Mouse (Mus musculus): Measurements from ENCODE around the gene Lrrn2. TPM values are rescaled to one million over a fixed set of nuclear protein-coding genes. Genes with fewer than 3 reads are reported as not detected.

Gene Lrrn2
- polyA plus RNA-seq, 1 experiment, result not detected

GRCm38 (mm10) chr1:132850809-132851208 lies 29.3 kb upstream of the Lrrn2 start:
- H3K4me3 ChIP-seq (replicated peaks), result no peak overlapping the region
- H3K27me3 ChIP-seq (ENCODE audit: control insufficient read depth), result no peaks in the 10 kb centered on the region
- H3K4me1 ChIP-seq (ENCODE audit: control insufficient read depth), result no peaks in the 10 kb centered on the region
- TF ChIP-seq GATA1 (IDR thresholded peaks at IDR 0.05; ENCODE audit: low read length), result no peak
- TF ChIP-seq TAL1 (IDR thresholded peaks at IDR 0.05; ENCODE audit: low read length), result no peak
- no peaks in the 10 kb centered on the region for H3K36me3 ChIP-seq (ENCODE audit: control insufficient read depth)
- peaks cover 5% of the 10 kb centered on the region for H3K9me3 ChIP-seq (ENCODE audit: control insufficient read depth, low read length)

GRCm38 (mm10) chr1:132851296-132851695 lies 28.8 kb upstream of the Lrrn2 start:
- Histone ChIP-seq H3K9me3 (ENCODE audit: control insufficient read depth, low read length) (peaks cover 5% of the 10 kb centered on the region), H3K36me3 (ENCODE audit: control insufficient read depth) (no peaks in the 10 kb centered on the region), H3K4me1 (ENCODE audit: control insufficient read depth) (no peaks in the 10 kb centered on the region), H3K4me3 (replicated peaks) (no peak overlapping the region), H3K27me3 (ENCODE audit: control insufficient read depth) (no peaks in the 10 kb centered on the region)
- TF ChIP-seq TAL1 (IDR thresholded peaks at IDR 0.05; ENCODE audit: low read length) (no peak), GATA1 (IDR thresholded peaks at IDR 0.05; ENCODE audit: low read length) (no peak)

- H3K9me3 ChIP-seq (ENCODE audit: control insufficient read depth, low read length), result peaks cover 5% of the 10 kb centered on the region
- TF ChIP-seq TAL1 (IDR thresholded peaks at IDR 0.05; ENCODE audit: low read length), result no peak
- TF ChIP-seq GATA1 (IDR thresholded peaks at IDR 0.05; ENCODE audit: low read length), result no peak
- no peaks in the 10 kb centered on the region for H3K4me1 ChIP-seq (ENCODE audit: control insufficient read depth)
- no peaks in the 10 kb centered on the region for H3K36me3 ChIP-seq (ENCODE audit: control insufficient read depth)
- H3K27me3 ChIP-seq (ENCODE audit: control insufficient read depth), result no peaks in the 10 kb centered on the region
- no peak overlapping the region for H3K4me3 ChIP-seq (replicated peaks)
Measured at GRCm38 (mm10) chr1:132851771-132852170, 28.3 kb upstream of the Lrrn2 start.

GRCm38 (mm10) chr1:132853312-132853711 lies 26.8 kb upstream of the Lrrn2 start:
- no peak for TF ChIP-seq GATA1 (IDR thresholded peaks at IDR 0.05; ENCODE audit: low read length)
- no peak for TF ChIP-seq TAL1 (IDR thresholded peaks at IDR 0.05; ENCODE audit: low read length)
- H3K4me3 ChIP-seq (replicated peaks), result no peak overlapping the region
- H3K36me3 ChIP-seq (ENCODE audit: control insufficient read depth), result no peaks in the 10 kb centered on the region
- H3K27me3 ChIP-seq (ENCODE audit: control insufficient read depth), result no peaks in the 10 kb centered on the region
- H3K9me3 ChIP-seq (ENCODE audit: control insufficient read depth, low read length), result peaks cover 2% of the 10 kb centered on the region
- H3K4me1 ChIP-seq (ENCODE audit: control insufficient read depth), result no peaks in the 10 kb centered on the region

- H3K9me3 ChIP-seq (ENCODE audit: control insufficient read depth, low read length), result no peaks in the 10 kb centered on the region
- H3K36me3 ChIP-seq (ENCODE audit: control insufficient read depth), result no peaks in the 10 kb centered on the region
- no peak overlapping the region for H3K4me3 ChIP-seq (replicated peaks)
- TF ChIP-seq GATA1 (IDR thresholded peaks at IDR 0.05; ENCODE audit: low read length) (no peak), TAL1 (IDR thresholded peaks at IDR 0.05; ENCODE audit: low read length) (no peak)
- H3K4me1 ChIP-seq (ENCODE audit: control insufficient read depth), result no peaks in the 10 kb centered on the region
- no peaks in the 10 kb centered on the region for H3K27me3 ChIP-seq (ENCODE audit: control insufficient read depth)
Measured at GRCm38 (mm10) chr1:132858516-132859383, 21.3 kb upstream of the Lrrn2 start.

GRCm38 (mm10) chr1:132864220-132864619 lies 15.9 kb upstream of the Lrrn2 start:
- Histone ChIP-seq H3K36me3 (ENCODE audit: control insufficient read depth) (no peaks in the 10 kb centered on the region), H3K4me1 (ENCODE audit: control insufficient read depth) (no peaks in the 10 kb centered on the region), H3K27me3 (ENCODE audit: control insufficient read depth) (no peaks in the 10 kb centered on the region), H3K9me3 (ENCODE audit: control insufficient read depth, low read length) (no peaks in the 10 kb centered on the region), H3K4me3 (replicated peaks) (no peak overlapping the region)
- no peak for TF ChIP-seq GATA1 (IDR thresholded peaks at IDR 0.05; ENCODE audit: low read length)
- no peak for TF ChIP-seq TAL1 (IDR thresholded peaks at IDR 0.05; ENCODE audit: low read length)

- TF ChIP-seq GATA1 (IDR thresholded peaks at IDR 0.05; ENCODE audit: low read length) (no peak), TAL1 (IDR thresholded peaks at IDR 0.05; ENCODE audit: low read length) (no peak)
- no peaks in the 10 kb centered on the region for H3K27me3 ChIP-seq (ENCODE audit: control insufficient read depth)
- no peaks in the 10 kb centered on the region for H3K4me1 ChIP-seq (ENCODE audit: control insufficient read depth)
- H3K36me3 ChIP-seq (ENCODE audit: control insufficient read depth), result no peaks in the 10 kb centered on the region
- no peaks in the 10 kb centered on the region for H3K9me3 ChIP-seq (ENCODE audit: control insufficient read depth, low read length)
- no peak overlapping the region for H3K4me3 ChIP-seq (replicated peaks)
Measured at GRCm38 (mm10) chr1:132865585-132865984, 14.5 kb upstream of the Lrrn2 start.

- Histone ChIP-seq H3K36me3 (ENCODE audit: control insufficient read depth) (no peaks in the 10 kb centered on the region), H3K4me3 (replicated peaks) (no peak overlapping the region), H3K27me3 (ENCODE audit: control insufficient read depth) (no peaks in the 10 kb centered on the region), H3K9me3 (ENCODE audit: control insufficient read depth, low read length) (no peaks in the 10 kb centered on the region), H3K4me1 (ENCODE audit: control insufficient read depth) (no peaks in the 10 kb centered on the region)
- no peak for TF ChIP-seq GATA1 (IDR thresholded peaks at IDR 0.05; ENCODE audit: low read length)
- TF ChIP-seq TAL1 (IDR thresholded peaks at IDR 0.05; ENCODE audit: low read length), result no peak
Measured at GRCm38 (mm10) chr1:132870327-132870726, 9.7 kb upstream of the Lrrn2 start.

- no peaks in the 10 kb centered on the region for H3K4me1 ChIP-seq (ENCODE audit: control insufficient read depth)
- TF ChIP-seq TAL1 (IDR thresholded peaks at IDR 0.05; ENCODE audit: low read length) (no peak), GATA1 (IDR thresholded peaks at IDR 0.05; ENCODE audit: low read length) (no peak)
- H3K27me3 ChIP-seq (ENCODE audit: control insufficient read depth), result peaks cover 45% of the 10 kb centered on the region
- no peaks in the 10 kb centered on the region for H3K9me3 ChIP-seq (ENCODE audit: control insufficient read depth, low read length)
- no peak overlapping the region for H3K4me3 ChIP-seq (replicated peaks)
- H3K36me3 ChIP-seq (ENCODE audit: control insufficient read depth), result no peaks in the 10 kb centered on the region
Measured at GRCm38 (mm10) chr1:132878951-132879610, 992 bp upstream of the Lrrn2 start.
